Mouse (Mus musculus): ENCODE data around the gene Vegfc.

DNA sequence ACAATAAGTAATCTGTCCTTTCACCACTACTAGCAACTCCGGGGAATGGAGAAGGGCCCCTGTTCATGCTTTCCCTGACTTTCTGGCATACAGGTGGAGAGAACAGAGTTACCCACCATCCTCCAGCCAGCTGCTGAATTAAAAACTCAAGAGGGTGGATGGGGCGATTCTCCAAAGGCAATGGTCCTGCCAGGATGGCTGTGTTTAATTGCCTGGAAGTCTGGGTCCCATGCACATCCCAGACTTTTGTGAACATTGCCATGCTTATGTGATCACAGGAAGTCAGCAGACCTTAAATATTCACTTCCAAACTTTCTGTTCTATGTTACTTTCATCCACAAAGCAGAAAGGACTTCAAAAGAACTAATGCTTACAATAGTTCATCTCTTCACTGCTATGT, 107.9 kb downstream of the Vegfc start:
- TF ChIP-seq POLR2A (IDR thresholded peaks at IDR 0.05; ENCODE audit: control insufficient read depth, extremely low read depth, insufficient read depth, low read length, poor library complexity): no peak
- TF ChIP-seq CTCF (IDR thresholded peaks at IDR 0.05; ENCODE audit: borderline replicate concordance, control insufficient read depth, extremely low read depth, insufficient read depth, low read length, poor library complexity): no peak

Data from thymus, adult 2 months (tissue).